Mouse (Mus musculus): ENCODE measurements around the gene Ttc30a1. TPM values are rescaled to one million over a fixed set of nuclear protein-coding genes. Genes with fewer than 3 reads are reported as not detected.

Ttc30a1 gene
- polyA plus RNA-seq, 1 experiment from 2014 or later = 9.3 TPM

GRCm38 (mm10) chr2:75997726-75998125 is 16.0 kb upstream of the Ttc30a1 start:
- H3K4me3 ChIP-seq = no peak overlapping the region
- H3K9me3 ChIP-seq = no peaks in the 10 kb centered on the region
- 0 out of 2 replicates have a peak, but pooled peaks cover 5% of the 10 kb centered on the region for H3K4me1 ChIP-seq
- ATAC-seq (ENCODE audit: low FRiP score, low read depth) = no peak
- no peak overlapping the region for H3K27ac ChIP-seq (replicated peaks)
- H3K4me2 ChIP-seq (replicated peaks) = no peak overlapping the region
- no peaks in the 10 kb centered on the region for H3K36me3 ChIP-seq
- H3K9ac ChIP-seq (replicated peaks) = no peak overlapping the region
- no peaks in the 10 kb centered on the region for H3K27me3 ChIP-seq
- WGBS = 69% methylated on average over 12 of the region's 12 CpGs

DNA sequence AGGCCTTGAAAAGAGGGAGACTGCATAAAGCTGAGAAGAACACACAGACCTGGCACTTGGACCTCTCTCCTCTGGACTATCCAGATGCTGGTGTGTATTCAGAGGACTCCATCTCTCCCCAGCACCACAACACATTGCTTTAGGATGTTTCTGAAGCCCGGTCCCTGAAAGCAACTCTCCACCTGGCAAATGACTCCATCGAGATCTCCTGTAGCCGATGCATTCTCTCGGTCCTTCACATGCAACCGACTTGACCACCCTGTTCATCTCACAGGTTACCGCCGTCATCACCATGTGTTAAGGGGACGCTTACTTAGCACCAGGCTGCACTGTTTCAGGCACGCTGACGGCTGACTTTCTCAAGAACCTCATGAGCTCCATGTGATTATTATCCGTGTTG is 13.1 kb upstream of the Ttc30a1 start:
- H3K36me3 ChIP-seq = no peaks in the 10 kb centered on the region

DNA sequence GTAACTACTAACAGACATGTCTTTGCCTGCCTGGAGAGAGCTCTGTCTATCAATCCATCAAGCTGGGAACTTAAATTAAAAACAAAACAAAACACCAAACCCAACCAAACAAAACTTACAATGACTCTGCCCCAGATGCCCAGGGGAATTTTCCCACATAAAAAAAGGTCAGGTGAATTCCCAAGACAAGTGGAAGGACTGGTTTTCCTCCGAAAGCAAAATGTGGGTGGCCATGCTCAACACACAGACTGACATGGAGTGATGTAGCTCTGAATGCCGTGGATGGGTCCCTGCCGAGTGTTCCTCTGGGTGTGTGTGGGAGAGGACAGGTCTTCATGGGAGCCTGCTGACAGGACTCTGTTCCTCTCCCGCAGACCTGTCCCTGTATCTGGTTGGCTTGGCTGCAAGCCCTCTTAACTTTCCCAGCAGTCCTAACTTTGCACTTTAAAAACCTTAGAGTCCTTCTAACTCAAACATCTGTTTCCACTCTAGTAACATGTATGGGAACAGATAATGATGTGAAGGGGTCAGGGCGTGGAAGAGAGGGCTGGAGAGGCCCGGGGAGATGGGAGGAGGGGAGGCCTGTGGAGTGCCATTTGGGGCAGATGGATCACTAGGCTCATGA is 9.9 kb upstream of the Ttc30a1 start:
- Histone ChIP-seq H3K4me1 (peaks cover 8% of the 10 kb centered on the region), H3K27ac (replicated peaks) (no peak overlapping the region), H3K27me3 (no peaks in the 10 kb centered on the region), H3K4me2 (replicated peaks) (no peak overlapping the region), H3K36me3 (no peaks in the 10 kb centered on the region), H3K4me3 (no peak overlapping the region), H3K9ac (replicated peaks) (no peak overlapping the region), H3K9me3 (no peaks in the 10 kb centered on the region)
- 73% methylated on average over 6 of the region's 6 CpGs for WGBS
- ATAC-seq (ENCODE audit: low FRiP score, low read depth) = no peak

More for the DNA sequence above, 13.1 kb upstream of the Ttc30a1 start:
- Histone ChIP-seq H3K4me1 (0 out of 2 replicates have a peak, but pooled peaks cover 5% of the 10 kb centered on the region), H3K9me3 (no peaks in the 10 kb centered on the region), H3K9ac (replicated peaks) (no peak overlapping the region), H3K27ac (replicated peaks) (no peak overlapping the region), H3K4me2 (replicated peaks) (no peak overlapping the region), H3K4me3 (no peak overlapping the region), H3K27me3 (no peaks in the 10 kb centered on the region)
- no peak for ATAC-seq (ENCODE audit: low FRiP score, low read depth)
- WGBS = 95% methylated on average over 11 of the region's 11 CpGs

- H3K4me2 ChIP-seq (replicated peaks) = no peak overlapping the region
- no peak overlapping the region for H3K4me3 ChIP-seq
- no peak for ATAC-seq (ENCODE audit: low FRiP score, low read depth)
- H3K27me3 ChIP-seq = no peaks in the 10 kb centered on the region
- no peaks in the 10 kb centered on the region for H3K9me3 ChIP-seq
- no peak overlapping the region for H3K27ac ChIP-seq (replicated peaks)
- H3K4me1 ChIP-seq = peaks cover 8% of the 10 kb centered on the region
- H3K9ac ChIP-seq (replicated peaks) = no peak overlapping the region
- no peaks in the 10 kb centered on the region for H3K36me3 ChIP-seq
- 50% methylated on average over 13 of the region's 13 CpGs for WGBS
These were observed 9.2 kb upstream of the Ttc30a1 start for GRCm38 (mm10) chr2:75990885-75991539.

GRCm38 (mm10) chr2:75989694-75990093 is 7.9 kb upstream of the Ttc30a1 start:
- Histone ChIP-seq H3K9me3 (no peaks in the 10 kb centered on the region), H3K27me3 (no peaks in the 10 kb centered on the region), H3K4me2 (replicated peaks) (no peak overlapping the region), H3K27ac (replicated peaks) (no peak overlapping the region), H3K9ac (replicated peaks) (no peak overlapping the region), H3K36me3 (no peaks in the 10 kb centered on the region), H3K4me1 (peaks cover 11% of the 10 kb centered on the region), H3K4me3 (no peak overlapping the region)
- no peak for ATAC-seq (ENCODE audit: low FRiP score, low read depth)
- 53% methylated on average over 4 of the region's 4 CpGs for WGBS

DNA sequence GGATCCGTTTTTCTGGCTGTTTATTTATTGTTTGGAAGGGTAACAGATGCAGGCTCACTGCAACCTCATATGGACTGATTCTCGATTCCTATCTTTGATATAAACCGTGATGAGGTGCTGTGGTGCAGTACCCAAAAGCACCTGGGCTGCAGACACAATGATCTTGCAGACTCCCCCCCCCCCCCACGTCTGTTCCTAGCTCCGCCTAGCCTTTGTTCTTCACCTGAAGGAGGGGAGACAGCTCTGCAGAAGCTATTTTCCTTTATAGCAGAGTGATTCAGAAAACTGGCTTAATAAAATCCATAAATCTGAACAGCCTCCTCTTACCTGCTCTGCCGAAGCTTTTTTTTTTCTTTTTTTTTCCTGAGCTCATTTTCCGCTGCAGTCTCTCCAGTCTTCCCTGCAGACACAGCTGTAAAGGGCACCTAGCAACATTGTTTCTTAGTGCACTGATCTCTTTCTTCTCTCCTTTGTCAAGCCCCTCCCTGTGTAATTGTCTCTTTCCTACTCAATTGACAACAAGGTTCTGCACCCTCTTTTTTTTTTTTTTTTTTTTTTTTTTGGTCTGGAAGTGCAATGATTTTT is 7.1 kb upstream of the Ttc30a1 start:
- Histone ChIP-seq H3K4me2 (replicated peaks) (no peak overlapping the region), H3K27ac (replicated peaks) (peak overlapping the region; percentile 68), H3K9me3 (no peaks in the 10 kb centered on the region), H3K9ac (replicated peaks) (no peak overlapping the region), H3K27me3 (no peaks in the 10 kb centered on the region), H3K4me1 (peaks cover 11% of the 10 kb centered on the region), H3K4me3 (no peak overlapping the region), H3K36me3 (no peaks in the 10 kb centered on the region)
- no peak for ATAC-seq (ENCODE audit: low FRiP score, low read depth)
- WGBS = 35% methylated on average over 7 of the region's 7 CpGs

- no peak overlapping the region for H3K4me2 ChIP-seq (replicated peaks)
- 57% methylated on average over 4 of the region's 4 CpGs for WGBS
These were observed 6.6 kb upstream of the Ttc30a1 start for GRCm38 (mm10) chr2:75988378-75988777.

GRCm38 (mm10) chr2:75987739-75988138 is 6.0 kb upstream of the Ttc30a1 start:
- H3K4me3 ChIP-seq = no peak overlapping the region
- no peak for ATAC-seq (ENCODE audit: low FRiP score, low read depth)
- peak overlapping the region; percentile 68; the same call in 1 of the 2 replicates for H3K27ac ChIP-seq (replicated peaks)
- no peaks in the 10 kb centered on the region for H3K27me3 ChIP-seq
- H3K9ac ChIP-seq (replicated peaks) = no peak overlapping the region
- no peak overlapping the region for H3K4me2 ChIP-seq (replicated peaks)
- H3K4me1 ChIP-seq = peaks cover 11% of the 10 kb centered on the region
- no peaks in the 10 kb centered on the region for H3K36me3 ChIP-seq
- WGBS = 77% methylated on average over 9 of the region's 9 CpGs
- H3K9me3 ChIP-seq = no peaks in the 10 kb centered on the region

More at GRCm38 (mm10) chr2:75988378-75988777, 6.6 kb upstream of the Ttc30a1 start:
- Histone ChIP-seq H3K36me3 (no peaks in the 10 kb centered on the region), H3K9ac (replicated peaks) (no peak overlapping the region), H3K4me1 (peaks cover 11% of the 10 kb centered on the region), H3K4me3 (no peak overlapping the region), H3K27me3 (no peaks in the 10 kb centered on the region), H3K27ac (replicated peaks) (peak overlapping the region; percentile 68), H3K9me3 (no peaks in the 10 kb centered on the region)
- ATAC-seq (ENCODE audit: low FRiP score, low read depth) = no peak

DNA sequence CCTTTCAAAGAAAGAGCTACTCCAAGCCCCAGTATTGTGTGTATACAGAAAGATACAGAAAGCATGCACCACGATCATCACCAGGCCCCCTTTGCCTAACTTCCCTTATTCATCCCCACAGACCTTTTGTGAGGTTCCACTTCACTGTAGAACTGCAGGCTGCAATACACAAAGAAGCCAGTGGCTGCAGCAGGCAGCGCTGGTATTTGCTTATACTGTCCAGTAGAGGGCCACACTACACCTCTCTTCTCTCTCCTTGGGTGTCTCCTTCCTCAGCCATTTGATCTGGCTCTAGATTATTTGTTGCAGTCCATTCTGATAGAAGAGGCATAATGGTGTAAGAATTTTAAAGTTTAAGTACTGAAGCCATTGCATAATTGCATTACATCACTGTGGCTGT is 3.4 kb upstream of the Ttc30a1 start:
- H3K4me1 ChIP-seq = peaks cover 11% of the 10 kb centered on the region
- WGBS = 3% methylated on average over 2 of the region's 2 CpGs
- H3K4me3 ChIP-seq = no peak overlapping the region
- no peaks in the 10 kb centered on the region for H3K9me3 ChIP-seq
- no peak overlapping the region for H3K9ac ChIP-seq (replicated peaks)
- H3K27me3 ChIP-seq = no peaks in the 10 kb centered on the region
- ATAC-seq (ENCODE audit: low FRiP score, low read depth) = peak; percentile 46; the same call in 1 of the 2 replicates
- H3K36me3 ChIP-seq = no peaks in the 10 kb centered on the region
- peak overlapping the region; percentile 22; the same call in 1 of the 2 replicates for H3K27ac ChIP-seq (replicated peaks)
- H3K4me2 ChIP-seq (replicated peaks) = no peak overlapping the region

DNA sequence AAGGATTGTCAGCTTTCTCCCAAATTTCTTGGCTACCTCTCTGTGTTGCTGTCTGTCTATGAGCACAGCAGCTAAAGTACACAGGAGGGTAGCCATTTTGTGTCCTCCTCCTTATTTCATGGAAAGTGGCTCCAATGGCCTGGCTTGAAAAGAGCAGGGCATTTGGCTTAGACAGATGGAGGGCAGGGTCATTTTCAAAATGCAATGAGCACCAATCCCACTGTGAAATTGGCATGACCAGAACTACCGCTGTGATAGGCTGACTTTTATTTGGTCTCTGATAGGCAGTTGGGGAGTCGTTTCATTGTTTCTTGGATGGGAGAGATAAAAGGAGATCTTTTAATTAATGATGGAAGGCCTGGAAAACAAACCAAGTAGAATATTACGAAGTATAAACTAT is 2.1 kb upstream of the Ttc30a1 start:
- Histone ChIP-seq H3K27ac (replicated peaks) (no peak overlapping the region), H3K4me3 (no peak overlapping the region), H3K27me3 (no peaks in the 10 kb centered on the region), H3K4me2 (replicated peaks) (no peak overlapping the region), H3K9ac (replicated peaks) (no peak overlapping the region), H3K36me3 (no peaks in the 10 kb centered on the region), H3K4me1 (peaks cover 7% of the 10 kb centered on the region), H3K9me3 (no peaks in the 10 kb centered on the region)
- no peak for ATAC-seq (ENCODE audit: low FRiP score, low read depth)
- WGBS = 88% methylated on average over 3 of the region's 3 CpGs

GRCm38 (mm10) chr2:75983091-75983490 is 1.3 kb upstream of the Ttc30a1 start:
- no peaks in the 10 kb centered on the region for H3K27me3 ChIP-seq
- 96% methylated on average over 3 of the region's 3 CpGs for whole genome bisulfite sequencing
- no peak overlapping the region for H3K27ac ChIP-seq (replicated peaks)
- H3K36me3 ChIP-seq = no peaks in the 10 kb centered on the region
- no peak overlapping the region for H3K9ac ChIP-seq (replicated peaks)
- H3K9me3 ChIP-seq = no peaks in the 10 kb centered on the region
- no peak overlapping the region for H3K4me3 ChIP-seq
- ATAC-seq (ENCODE audit: low FRiP score, low read depth) = no peak
- 0 out of 2 replicates have a peak, but pooled peaks cover 2% of the 10 kb centered on the region for H3K4me1 ChIP-seq
- H3K4me2 ChIP-seq (replicated peaks) = no peak overlapping the region

DNA sequence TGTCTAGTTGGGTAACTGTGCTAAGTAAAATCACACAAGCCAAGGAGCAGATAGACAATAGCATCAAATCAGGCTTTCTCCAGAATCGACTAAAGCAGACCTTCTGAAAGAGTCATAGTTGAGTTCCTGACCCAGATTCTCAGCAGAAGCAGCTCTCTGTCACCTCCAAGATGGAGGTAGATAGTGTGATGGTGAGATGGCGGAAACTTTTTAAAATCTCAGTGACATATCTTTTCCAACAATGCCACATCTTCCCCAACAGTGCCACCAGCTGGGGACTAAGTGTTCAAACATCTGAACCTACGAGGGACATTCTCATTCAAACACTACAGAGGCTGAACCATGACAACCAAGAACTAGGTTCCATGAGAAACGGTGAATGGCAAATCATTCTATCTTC is 859 bp upstream of the Ttc30a1 start:
- H3K9me3 ChIP-seq = no peaks in the 10 kb centered on the region

More for the DNA sequence above, 859 bp upstream of the Ttc30a1 start:
- 93% methylated on average over 4 of the region's 4 CpGs for WGBS
- no peaks in the 10 kb centered on the region for H3K36me3 ChIP-seq
- H3K4me1 ChIP-seq = 0 out of 2 replicates have a peak, but pooled peaks cover 2% of the 10 kb centered on the region
- no peak overlapping the region for H3K27ac ChIP-seq (replicated peaks)
- no peak overlapping the region for H3K4me3 ChIP-seq
- H3K27me3 ChIP-seq = no peaks in the 10 kb centered on the region
- ATAC-seq (ENCODE audit: low FRiP score, low read depth) = no peak
- H3K9ac ChIP-seq (replicated peaks) = no peak overlapping the region
- H3K4me2 ChIP-seq (replicated peaks) = no peak overlapping the region

All from midbrain, embryonic 12.5 days (tissue).